Mouse (Mus musculus) granulocyte monocyte progenitor cell, adult 5-6 weeks (primary cell): ENCODE measurements around the gene Olfr215. TPM values are rescaled to one million over a fixed set of nuclear protein-coding genes. Genes with fewer than 3 reads are reported as not detected.

Experiments
- total RNA-seq, 2 experiments: library from RNA; stranded (forward) in 1 of 2; stranded (reverse) in 1 of 2; fragments of 200-712, 200-1000 nt in 1 of 2; fragments of >200 nt in 1 of 2; fragmentation: Nextera tagmentation in 1 of 2; gene quantifications; 2 replicates each; pipeline ENCODE4 v1.2.3; 2014 to 2017

Olfr215 gene
- total RNA-seq, 2 experiments from 2014 or later: not detected

Other genes with a start within 250 kb of the Olfr215 start
- 13.4 and 22.4 TPM in 2 replicates for gene March8, start 246.2 kb downstream of the Olfr215 start, total RNA-seq (2014; fragmentation: Nextera tagmentation)
- 15.9 and 19.3 TPM in 2 replicates for gene March8, start 246.2 kb downstream of the Olfr215 start, total RNA-seq (2017)
- 6.6 and 13.3 TPM in 2 replicates for gene Alox5, start 123.0 kb downstream of the Olfr215 start, total RNA-seq (2014; fragmentation: Nextera tagmentation)
- gene Alox5, start 123.0 kb downstream of the Olfr215 start, total RNA-seq (2017): 6.2 and 15.6 TPM in 2 replicates
- not detected in 2 replicates for gene Olfr211, start 95.1 kb downstream of the Olfr215 start, total RNA-seq (2014; fragmentation: Nextera tagmentation)
- not detected in 2 replicates for gene Olfr211, start 95.1 kb downstream of the Olfr215 start, total RNA-seq (2017)
- not detected in 2 replicates for gene Olfr212, start 77.7 kb downstream of the Olfr215 start, total RNA-seq (2014; fragmentation: Nextera tagmentation)
- gene Olfr212, start 77.7 kb downstream of the Olfr215 start, total RNA-seq (2017): not detected in 2 replicates
- gene Olfr213, start 45.7 kb downstream of the Olfr215 start, total RNA-seq (2014; fragmentation: Nextera tagmentation): not detected in 2 replicates
- gene Olfr213, start 45.7 kb downstream of the Olfr215 start, total RNA-seq (2017): not detected in 2 replicates
- 0.34 TPM in 1 of 2 replicates, not detected in the other for gene Gm5580, start 33.1 kb downstream of the Olfr215 start, total RNA-seq (2014; fragmentation: Nextera tagmentation)
- gene Gm5580, start 33.1 kb downstream of the Olfr215 start, total RNA-seq (2017): 0.36 and 0.39 TPM in 2 replicates
- not detected in 2 replicates for gene Olfr214, start 30.0 kb downstream of the Olfr215 start, total RNA-seq (2014; fragmentation: Nextera tagmentation)
- gene Olfr214, start 30.0 kb downstream of the Olfr215 start, total RNA-seq (2017): not detected in 2 replicates
- gene Zfp422, start 44.8 kb upstream of the Olfr215 start, total RNA-seq (2014; fragmentation: Nextera tagmentation): 110 and 113 TPM in 2 replicates
- gene Zfp422, start 44.8 kb upstream of the Olfr215 start, total RNA-seq (2017): 68.6 and 72.0 TPM in 2 replicates
- not detected in 2 replicates for gene Depp1, start 66.4 kb upstream of the Olfr215 start, total RNA-seq (2014; fragmentation: Nextera tagmentation)
- gene Depp1, start 66.4 kb upstream of the Olfr215 start, total RNA-seq (2017): not detected in 2 replicates
- 78.9 and 79.9 TPM in 2 replicates for gene Rassf4, start 89.8 kb upstream of the Olfr215 start, total RNA-seq (2014; fragmentation: Nextera tagmentation)
- 41.0 and 46.8 TPM in 2 replicates for gene Rassf4, start 89.8 kb upstream of the Olfr215 start, total RNA-seq (2017)
- 0.11 and 0.24 TPM in 2 replicates for gene Tmem72, start 132.7 kb upstream of the Olfr215 start, total RNA-seq (2014; fragmentation: Nextera tagmentation)
- gene Tmem72, start 132.7 kb upstream of the Olfr215 start, total RNA-seq (2017): under 0.01 and 0.04 TPM in 2 replicates